Mouse (Mus musculus) embryonic facial prominence, embryonic 14.5 days (tissue): ENCODE measurements around the gene Prrg2. TPM values are rescaled to one million over a fixed set of nuclear protein-coding genes. Genes with fewer than 3 reads are reported as not detected.
A peak's percentile ranks its signal among the peaks of the same experiment; 100 is the strongest.

Experiments
- ATAC-seq: fragments of 200-750 bp; cut with Nextera tagmentation; 2 replicates; pipeline ENCODE4 v1.8.0; 2017; ENCODE audit warnings: low read depth, moderate number of reproducible peaks, moderate TSS enrichment
- DNase-seq: peaks from one replicate; pipeline ENCODE4 v3.0.0-alpha.2; 2015; ENCODE audit warnings: low spot score
- H3K27ac ChIP-seq: fragments of 300-500 bp; sonication (generic); replicated peaks from 2 replicates; pipeline ENCODE4 v1.5.1; 2014; ENCODE audit warnings: low read depth, mild to moderate bottlenecking, low read length, moderate library complexity
- H3K27me3 ChIP-seq: fragments of 300-500 bp; sonication (generic); replicated peaks from 2 replicates; pipeline ENCODE4 v1.6.1; 2014; ENCODE audit warnings: low read length; ENCODE audit not compliant: control insufficient read depth, insufficient read depth
- H3K36me3 ChIP-seq: fragments of 300-500 bp; sonication (generic); 2 replicates; pipeline ENCODE4 v1.6.1; 2014; ENCODE audit warnings: low read length, mixed read lengths; ENCODE audit not compliant: control insufficient read depth, insufficient read depth
- H3K4me1 ChIP-seq: fragments of 300-500 bp; sonication (generic); 2 replicates; pipeline ENCODE4 v1.6.1; 2014; ENCODE audit warnings: antibody characterized with exemption, low read length; ENCODE audit not compliant: control insufficient read depth, insufficient read depth
- H3K4me2 ChIP-seq: fragments of 300-500 bp; sonication (generic); 2 replicates; pipeline ENCODE4 v1.6.1; 2014; ENCODE audit warnings: low read depth, mild to moderate bottlenecking, low read length, moderate library complexity, mixed read lengths
- H3K4me3 ChIP-seq: fragments of 300-500 bp; sonication (generic); 2 replicates; pipeline ENCODE4 v1.5.1; 2014; ENCODE audit warnings: low read depth, mild to moderate bottlenecking, low read length
- H3K9ac ChIP-seq: fragments of 300-500 bp; sonication (generic); 2 replicates; pipeline ENCODE4 v1.6.1; 2014; ENCODE audit warnings: low read depth, mild to moderate bottlenecking, low read length, moderate library complexity, mixed read lengths
- H3K9me3 ChIP-seq: fragments of 300-500 bp; sonication (generic); 2 replicates; pipeline ENCODE4 v1.6.1; 2016; ENCODE audit warnings: low read length; ENCODE audit not compliant: control insufficient read depth
- WGBS: fragments of 180-500 bp; shearing (Covaris S2); extraction: QIAGEN DNeasy Blood & Tissue Kit; methylation state at CpG from one replicate; pipeline ENCODE4 v1.1.7; 2014; 5-methylcytosine and 5-hydroxymethylcytosine counted together
- polyA plus RNA-seq: library from polyadenylated mRNA; unstranded; fragments of >200 nt; fragmentation: Nextera tagmentation; extraction: Ambion mirVana; gene quantifications from 2 replicates; pipeline ENCODE4 v1.2.1, GENCODE M21; 2014

Gene Prrg2
- polyA plus RNA-seq, 1 experiment from 2014 or later, result 20.9 TPM

DNA sequence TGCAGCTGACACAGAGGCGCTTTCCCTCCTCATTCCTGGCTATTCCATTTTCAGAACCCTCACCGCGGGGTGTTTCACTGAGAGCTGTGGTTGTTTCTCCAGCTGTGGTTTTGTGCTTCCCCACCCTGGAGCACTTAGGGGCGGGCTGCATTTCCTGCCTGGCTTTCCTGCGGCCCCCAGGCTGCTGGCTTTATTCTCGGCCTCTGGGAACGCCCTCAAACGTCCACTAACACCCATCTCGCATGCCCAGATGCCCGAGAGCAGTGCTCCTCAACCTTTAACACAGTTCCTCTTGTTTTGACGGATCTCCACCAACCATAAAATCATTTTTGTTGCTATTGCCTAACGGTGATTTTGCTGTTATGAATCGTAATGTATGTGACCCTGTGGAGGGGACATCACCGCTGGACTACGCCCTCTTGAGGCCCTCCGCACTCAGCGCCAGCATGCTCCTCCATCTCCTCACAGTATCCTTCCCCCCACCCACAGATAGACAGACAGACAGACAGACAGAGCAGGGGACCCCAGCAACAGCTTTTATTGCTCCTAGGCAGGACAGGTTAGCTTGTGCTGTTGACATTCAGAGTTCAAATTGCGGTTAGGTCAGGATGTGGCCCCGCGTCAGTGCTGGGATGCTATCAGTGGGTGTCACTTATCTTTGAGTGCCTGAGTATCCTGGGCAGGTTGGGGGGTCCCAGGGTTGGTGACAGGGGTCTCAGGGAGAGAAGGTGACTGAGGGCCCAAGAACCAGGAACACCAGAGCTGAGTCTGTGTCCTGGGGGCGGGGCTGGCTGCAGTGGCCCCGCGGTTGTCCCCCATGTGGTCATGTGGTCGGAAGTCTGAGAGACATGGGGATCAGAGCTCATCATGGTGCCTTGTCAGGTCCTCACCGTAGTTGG, 20.2 kb upstream of the Prrg2 start:
- Histone ChIP-seq H3K9me3 (no peaks in the 10 kb centered on the region), H3K27me3 (no peaks in the 10 kb centered on the region), H3K4me3 (no peak overlapping the region), H3K9ac (peak overlapping the region; percentile 1; the same call in 1 of the 2 replicates), H3K36me3 (peaks cover 61% of the 10 kb centered on the region), H3K4me1 (peaks cover 4% of the 10 kb centered on the region; the same call in 1 of the 2 replicates), H3K4me2 (peak overlapping the region; percentile 20; the same call in 1 of the 2 replicates), H3K27ac (peak overlapping the region; percentile 79)
- peak; percentile 23; the same call in 1 of the 2 replicates for ATAC-seq
- DNase-seq, result peak; percentile 81
- WGBS, result 57% methylated on average over 25 of the region's 25 CpGs

DNA sequence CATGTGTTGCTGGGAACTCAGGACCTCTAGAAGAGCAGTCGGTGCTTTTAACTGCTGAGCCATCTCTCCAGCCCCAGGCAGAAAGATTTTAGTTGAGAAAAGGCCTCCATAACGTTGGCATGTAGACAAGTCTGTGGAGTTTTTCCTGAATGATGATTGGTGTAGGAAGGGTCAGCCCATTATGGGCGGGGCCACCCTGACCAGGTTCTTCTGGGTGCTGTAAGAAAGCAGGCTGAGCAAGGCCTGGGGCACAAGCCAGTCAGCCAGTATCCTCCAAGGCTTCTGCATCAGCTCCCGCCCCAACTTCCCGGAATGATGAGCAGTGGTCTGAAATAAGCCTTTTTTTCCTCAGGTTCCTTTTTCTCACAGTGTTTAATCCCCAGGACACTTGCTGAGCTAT, 18.5 kb upstream of the Prrg2 start:
- Histone ChIP-seq H3K27me3 (no peaks in the 10 kb centered on the region), H3K27ac (0 out of 2 replicates have a peak overlapping the region, but pooled peaks have one; percentile 33), H3K4me1 (peaks cover 4% of the 10 kb centered on the region; the same call in 1 of the 2 replicates), H3K9ac (no peak overlapping the region), H3K36me3 (peaks cover 61% of the 10 kb centered on the region), H3K9me3 (no peaks in the 10 kb centered on the region), H3K4me3 (no peak overlapping the region), H3K4me2 (no peak overlapping the region)
- 54% methylated on average over 5 of the region's 5 CpGs for WGBS
- DNase-seq (peak; percentile 54), ATAC-seq (no peak)

DNA sequence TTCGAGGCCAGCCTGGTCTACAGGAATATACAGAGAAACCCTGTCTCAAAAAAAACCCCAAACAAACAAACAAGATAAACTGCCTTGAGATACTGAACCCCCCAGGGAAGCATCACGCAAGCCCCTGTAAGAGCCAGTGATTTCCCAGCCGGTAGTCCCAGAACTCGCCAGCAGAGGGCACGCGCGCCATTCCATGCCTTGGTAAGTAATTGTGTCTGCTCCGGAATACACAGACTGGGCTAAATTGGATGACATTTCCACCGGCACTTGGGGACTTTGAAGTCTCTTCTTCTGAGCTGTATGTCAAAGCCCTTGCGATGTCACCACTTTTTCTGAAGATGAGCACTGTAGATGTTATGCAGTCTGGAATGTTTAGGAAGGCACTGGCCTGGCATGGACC, 17.4 kb upstream of the Prrg2 start:
- DNase-seq (peak; percentile 92), ATAC-seq (peak; percentile 46)
- H3K4me3 ChIP-seq, result no peak overlapping the region
- no peaks in the 10 kb centered on the region for H3K27me3 ChIP-seq
- no peak overlapping the region for H3K27ac ChIP-seq
- no peak overlapping the region for H3K4me2 ChIP-seq
- no peak overlapping the region for H3K9ac ChIP-seq
- peaks cover 4% of the 10 kb centered on the region; the same call in 1 of the 2 replicates for H3K4me1 ChIP-seq
- H3K36me3 ChIP-seq, result peaks cover 61% of the 10 kb centered on the region
- WGBS, result 2% methylated on average over 10 of the region's 10 CpGs
- H3K9me3 ChIP-seq, result no peaks in the 10 kb centered on the region

DNA sequence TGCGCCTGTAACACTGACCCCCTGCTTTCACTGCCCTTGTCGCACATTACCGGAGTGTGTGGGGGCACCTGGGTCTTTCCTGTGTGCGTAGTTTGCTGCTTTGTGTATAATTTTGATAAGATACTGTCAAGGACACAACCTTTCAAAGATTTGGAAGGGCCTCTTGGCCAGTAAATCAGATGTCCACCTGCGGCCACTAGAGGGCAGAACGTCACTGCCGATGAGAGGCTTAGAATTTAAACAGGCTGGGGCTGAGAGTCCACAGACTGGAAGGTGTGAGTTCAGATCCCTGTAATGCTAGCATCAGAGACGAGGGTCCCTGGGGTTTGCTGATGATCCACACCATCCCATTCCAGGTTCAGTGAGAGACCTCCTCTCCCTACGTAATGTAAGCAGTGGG, 16.0 kb upstream of the Prrg2 start:
- no peak overlapping the region for H3K27ac ChIP-seq
- peaks cover 4% of the 10 kb centered on the region; the same call in 1 of the 2 replicates for H3K4me1 ChIP-seq
- H3K27me3 ChIP-seq, result no peaks in the 10 kb centered on the region
- no peak overlapping the region for H3K4me2 ChIP-seq
- H3K9me3 ChIP-seq, result no peaks in the 10 kb centered on the region
- H3K4me3 ChIP-seq, result no peak overlapping the region
- DNase-seq (peak; percentile 82), ATAC-seq (no peak)
- WGBS, result 37% methylated on average over 9 of the region's 9 CpGs
- H3K9ac ChIP-seq, result no peak overlapping the region
- peaks cover 56% of the 10 kb centered on the region for H3K36me3 ChIP-seq

DNA sequence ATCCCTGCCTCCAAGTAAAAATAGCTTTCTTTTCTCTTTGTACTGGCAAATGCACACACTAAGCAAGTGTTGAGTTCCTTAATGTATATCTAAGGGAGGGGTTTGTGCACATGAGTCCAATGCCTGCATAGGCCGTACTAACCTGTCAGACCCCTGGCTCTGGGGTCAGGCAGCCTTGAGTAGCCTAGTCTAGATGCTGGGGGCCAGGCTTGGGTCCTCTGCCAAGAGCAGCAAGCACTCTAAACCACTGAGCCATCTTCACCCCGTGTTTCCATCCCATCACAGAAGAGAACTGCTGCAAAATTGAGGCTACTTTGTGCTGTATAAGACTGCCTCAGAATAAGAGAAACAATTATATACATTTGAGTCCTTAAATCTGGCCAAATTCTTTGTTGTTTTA, 15.4 kb upstream of the Prrg2 start:
- no peak for ATAC-seq
- WGBS, result 84% methylated on average over 2 of the region's 2 CpGs
- H3K4me2 ChIP-seq, result no peak overlapping the region

DNA sequence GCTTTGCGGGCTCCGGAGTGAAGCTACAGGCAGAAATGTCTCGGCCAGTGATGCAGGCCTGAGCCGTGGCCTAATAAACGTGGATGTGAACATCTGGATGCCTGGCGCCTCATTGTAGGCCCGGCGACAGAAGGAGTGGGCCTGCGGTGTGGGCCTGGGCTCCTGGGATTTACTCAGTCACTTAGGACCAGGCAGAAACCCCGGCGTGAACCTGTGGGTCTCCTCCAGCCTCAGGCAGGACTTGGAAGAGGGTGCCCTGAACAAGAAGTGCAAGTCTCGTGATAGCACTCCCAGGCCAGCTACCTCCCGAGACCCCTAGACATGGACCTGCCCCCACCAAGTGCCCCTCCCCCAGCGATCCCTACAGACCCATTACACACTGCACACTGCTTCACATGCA, 14.8 kb upstream of the Prrg2 start:
- Histone ChIP-seq H3K4me1 (no peaks in the 10 kb centered on the region), H3K27ac (no peak overlapping the region), H3K4me2 (no peak overlapping the region), H3K9me3 (no peaks in the 10 kb centered on the region), H3K9ac (no peak overlapping the region), H3K4me3 (no peak overlapping the region), H3K36me3 (peaks cover 44% of the 10 kb centered on the region), H3K27me3 (no peaks in the 10 kb centered on the region)
- no peak for ATAC-seq
- 85% methylated on average over 14 of the region's 14 CpGs for WGBS
- DNase-seq, result no peak

More for the DNA sequence above, 15.4 kb upstream of the Prrg2 start:
- Histone ChIP-seq H3K36me3 (peaks cover 49% of the 10 kb centered on the region), H3K9me3 (no peaks in the 10 kb centered on the region), H3K27ac (no peak overlapping the region), H3K4me1 (peaks cover 3% of the 10 kb centered on the region; the same call in 1 of the 2 replicates), H3K4me3 (no peak overlapping the region), H3K9ac (no peak overlapping the region), H3K27me3 (no peaks in the 10 kb centered on the region)
- no peak for DNase-seq

DNA sequence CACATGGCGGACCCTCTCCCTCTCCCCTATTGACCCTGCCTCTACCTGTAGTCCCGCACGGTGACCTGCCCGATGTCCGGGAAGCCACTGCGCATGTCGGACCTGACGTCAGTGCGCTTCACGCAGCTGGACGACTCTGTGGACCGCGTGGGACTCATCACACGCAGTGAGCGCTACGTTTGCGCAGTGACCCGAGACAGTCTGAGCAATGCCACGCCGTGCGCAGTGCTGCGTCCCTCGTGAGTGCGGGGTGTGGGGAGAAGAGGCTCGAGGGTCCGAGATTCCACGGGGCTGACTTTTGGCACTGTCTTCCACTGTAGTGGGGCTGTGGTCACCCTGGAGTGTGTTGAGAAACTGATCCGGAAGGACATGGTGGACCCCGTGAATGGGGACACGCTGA, 14.0 kb upstream of the Prrg2 start:
- no peak overlapping the region for H3K4me2 ChIP-seq
- H3K4me3 ChIP-seq, result no peak overlapping the region
- ATAC-seq (no peak), DNase-seq (no peak)
- peaks cover 39% of the 10 kb centered on the region; the same call in 1 of the 2 replicates for H3K36me3 ChIP-seq
- no peaks in the 10 kb centered on the region for H3K27me3 ChIP-seq
- H3K27ac ChIP-seq, result no peak overlapping the region
- 87% methylated on average over 30 of the region's 30 CpGs for WGBS
- no peaks in the 10 kb centered on the region for H3K4me1 ChIP-seq
- no peak overlapping the region for H3K9ac ChIP-seq
- H3K9me3 ChIP-seq, result no peaks in the 10 kb centered on the region

DNA sequence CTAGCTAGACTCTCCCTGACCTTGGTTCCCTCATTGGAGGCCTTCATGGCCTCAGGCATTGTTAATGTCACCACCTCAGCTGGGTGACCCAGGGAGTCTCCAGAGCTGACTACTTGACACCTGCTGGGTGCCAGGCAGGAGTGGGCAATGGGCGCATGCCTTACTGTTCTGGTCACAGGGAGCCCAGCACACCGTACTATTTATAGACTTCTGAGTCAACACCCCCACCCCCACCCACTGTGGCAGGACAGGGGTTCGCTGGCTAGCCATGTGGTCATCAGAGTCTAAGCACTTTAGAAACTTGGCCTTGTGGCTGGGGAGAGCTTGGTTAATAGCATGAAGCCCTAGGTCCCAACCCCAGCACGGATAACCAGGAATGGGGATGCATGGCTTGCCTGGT, 12.9 kb upstream of the Prrg2 start:
- H3K27ac ChIP-seq, result no peak overlapping the region
- WGBS, result 82% methylated on average over 3 of the region's 4 CpGs
- no peaks in the 10 kb centered on the region for H3K4me1 ChIP-seq
- no peaks in the 10 kb centered on the region for H3K27me3 ChIP-seq
- H3K9me3 ChIP-seq, result no peaks in the 10 kb centered on the region
- H3K9ac ChIP-seq, result no peak overlapping the region
- DNase-seq (no peak), ATAC-seq (no peak)
- H3K36me3 ChIP-seq, result peaks cover 39% of the 10 kb centered on the region; the same call in 1 of the 2 replicates
- no peak overlapping the region for H3K4me2 ChIP-seq
- no peak overlapping the region for H3K4me3 ChIP-seq
